Mouse (Mus musculus) thymus, postnatal 25 days (tissue): ENCODE results near the gene Cenpj.

Source experiments
- DNase-seq: peaks from one replicate; pipeline ENCODE4 v3.0.0; 2022

Gene Cenpj

DNA sequence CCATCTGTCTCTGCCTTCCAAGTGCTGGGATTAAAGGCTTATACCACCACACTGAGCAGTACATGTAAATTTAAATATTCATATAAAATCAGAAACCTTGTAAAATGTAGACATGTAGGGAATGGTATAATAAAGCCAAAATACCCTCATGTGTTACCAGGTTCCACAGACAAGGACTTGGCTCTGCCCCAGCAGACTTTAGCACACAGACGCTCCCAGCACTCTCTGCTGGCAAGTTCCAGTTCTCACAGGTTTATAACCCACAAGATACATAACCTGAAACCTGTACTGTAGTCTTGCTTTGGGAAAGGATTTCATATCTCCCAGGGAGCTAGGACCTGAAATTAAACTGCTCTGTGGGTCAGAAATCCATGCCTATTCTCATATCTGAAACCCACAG lies 30.3 kb downstream of the Cenpj start:
- no peak for DNase-seq

- DNase-seq = no peak
Measured at GRCm38 (mm10) chr14:56530788-56531187, 44.4 kb downstream of the Cenpj start.

- no peak for DNase-seq
Measured at GRCm38 (mm10) chr14:56514775-56515174, 60.5 kb downstream of the Cenpj start.

DNA sequence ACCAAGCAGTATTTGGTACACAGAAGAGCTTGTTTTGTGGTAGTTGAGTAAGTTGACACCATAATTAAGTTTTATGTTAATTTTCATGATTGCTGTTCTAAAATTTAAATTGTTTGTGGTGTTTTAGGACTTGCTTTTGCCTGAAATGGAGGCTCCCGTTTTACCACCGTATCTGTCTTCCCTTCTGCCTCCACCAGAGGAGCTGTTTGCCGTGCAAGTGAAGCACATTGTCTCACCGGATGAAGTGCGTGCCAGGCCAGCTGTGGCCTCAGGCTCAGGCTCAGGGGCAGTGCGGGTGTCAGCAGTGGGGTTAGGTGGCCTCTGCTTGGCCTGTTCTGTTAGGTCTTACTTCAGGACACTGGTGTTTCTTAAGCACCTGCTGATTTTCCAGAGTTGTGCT lies 63.1 kb downstream of the Cenpj start:
- DNase-seq = no peak

DNA sequence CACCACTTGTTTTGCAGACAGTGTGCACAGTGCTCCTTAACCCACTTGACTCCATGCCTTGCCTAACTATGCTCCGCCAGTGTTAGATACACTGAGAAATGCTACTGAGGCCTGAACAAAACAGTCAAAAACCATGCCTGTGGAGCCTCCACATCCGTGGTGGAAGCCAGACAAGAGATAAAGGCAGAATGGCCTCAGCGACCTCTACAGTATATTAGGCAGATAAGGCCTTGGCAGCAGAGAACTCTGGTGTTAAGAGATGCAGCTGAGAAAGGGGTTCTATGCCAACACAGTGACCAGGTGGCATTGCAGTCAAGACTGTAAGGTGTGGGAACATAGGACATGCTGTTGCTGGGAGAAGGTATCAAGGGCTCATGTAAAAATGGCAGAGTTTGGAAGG lies 68.5 kb downstream of the Cenpj start:
- no peak for DNase-seq

DNA sequence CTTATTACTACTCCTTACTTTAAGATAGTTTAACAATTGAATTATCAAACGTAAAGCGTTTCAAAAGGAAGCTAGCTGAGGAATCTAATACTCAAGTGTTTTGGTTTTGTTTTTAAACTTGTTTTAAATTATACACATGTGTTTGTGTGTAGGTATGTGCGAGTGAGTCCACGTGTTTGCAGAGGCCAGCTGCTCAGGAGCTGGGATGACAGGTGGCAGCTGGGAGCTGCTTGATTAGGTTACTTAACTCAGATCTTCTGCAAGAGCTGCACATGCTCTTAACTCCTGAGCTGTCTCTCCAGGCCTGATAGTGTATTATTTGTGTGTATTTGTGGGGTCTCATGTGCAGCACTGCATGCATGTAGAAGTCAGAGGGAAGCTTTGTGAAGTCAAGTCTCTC lies 72.8 kb downstream of the Cenpj start:
- no peak for DNase-seq

DNA sequence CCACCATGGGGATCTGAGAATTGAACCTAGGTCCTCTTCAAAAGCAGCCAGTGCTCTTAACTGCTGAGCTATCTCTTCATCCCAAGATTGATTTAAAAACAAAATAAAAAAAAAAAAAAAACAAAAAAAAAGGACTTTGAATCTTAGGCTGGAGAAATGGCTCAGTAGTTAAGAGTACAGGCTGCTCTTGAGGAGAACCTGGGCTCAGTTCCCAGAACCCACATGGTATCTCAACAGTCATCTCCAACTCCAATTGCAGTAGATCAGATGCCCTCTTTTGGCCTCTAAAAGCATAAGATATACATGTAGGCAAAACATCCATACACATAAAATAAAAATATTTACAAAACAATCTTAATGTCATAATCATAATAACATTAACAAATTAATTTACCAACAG lies 85.4 kb downstream of the Cenpj start:
- DNase-seq = no peak
